Mouse (Mus musculus) C2C12 (cell line): Measurements from ENCODE around the gene Rilp.

Experiments
- CEBPB ChIP-seq: IDR thresholded peaks from one replicate; pipeline ENCODE4 v1.6.1; 2011; ENCODE audit warnings: low read depth, mild to moderate bottlenecking, control low read depth, moderate library complexity
- CTCF ChIP-seq: IDR thresholded peaks from one replicate; pipeline ENCODE4 v1.5.1; 2011; ENCODE audit not compliant: control insufficient read depth, insufficient read depth, insufficient read length
- FOSL1 ChIP-seq: IDR thresholded peaks from one replicate; pipeline ENCODE4 v1.8.0; 2011; ENCODE audit warnings: mild to moderate bottlenecking, low read length; ENCODE audit not compliant: poor library complexity, insufficient read depth, severe bottlenecking
- MAX ChIP-seq: IDR thresholded peaks from one replicate; pipeline ENCODE4 v1.6.1; 2011; ENCODE audit warnings: mild to moderate bottlenecking, control low read depth
- MYOD1 ChIP-seq: IDR thresholded peaks from one replicate; pipeline ENCODE4 v1.6.1; 2011; ENCODE audit warnings: low read depth; ENCODE audit not compliant: control insufficient read depth, insufficient read length
- MYOG ChIP-seq: IDR thresholded peaks from one replicate; pipeline ENCODE4 v1.6.1; 2011; ENCODE audit not compliant: control insufficient read depth, insufficient read length; ENCODE audit errors: extremely low read depth
- USF1 ChIP-seq: IDR thresholded peaks from one replicate; pipeline ENCODE4 v1.6.1; 2011; ENCODE audit warnings: low read depth, mild to moderate bottlenecking, control low read depth, moderate library complexity

GRCm38 (mm10) chr11:75467512-75468215 is 42.2 kb upstream of the Rilp start:
- TF ChIP-seq MYOG (no peak), CTCF (no peak), USF1 (no peak), CEBPB (no peak), FOSL1 (no peak), MAX (no peak), MYOD1 (no peak)
